Mouse (Mus musculus): Measurements from ENCODE around the gene Gm10401. TPM values are rescaled to one million over a fixed set of nuclear protein-coding genes. Genes with fewer than 3 reads are reported as not detected.

Gm10401 gene
- total RNA-seq, 2 experiments from 2014 or later: not detected

- DNase-seq (ENCODE audit: low spot score in 2 of 2): no peak
These were observed 27.6 kb downstream of the Gm10401 start for GRCm38 (mm10) chr5:115070457-115070856.

- DNase-seq (ENCODE audit: low spot score in 2 of 2): no peak
These were observed 28.5 kb downstream of the Gm10401 start for GRCm38 (mm10) chr5:115069611-115070010.

- DNase-seq (ENCODE audit: low spot score in 2 of 2): no peak
These were observed 29.2 kb downstream of the Gm10401 start for GRCm38 (mm10) chr5:115068671-115069421.

- no peak for DNase-seq (ENCODE audit: low spot score in 2 of 2)
These were observed 31.9 kb downstream of the Gm10401 start for GRCm38 (mm10) chr5:115066245-115066644.

GRCm38 (mm10) chr5:115063391-115063790 is 34.7 kb downstream of the Gm10401 start:
- no peak for DNase-seq (ENCODE audit: low spot score in 2 of 2)

- DNase-seq (ENCODE audit: low spot score in 2 of 2): no peak
These were observed 35.5 kb downstream of the Gm10401 start for GRCm38 (mm10) chr5:115062566-115062965.

GRCm38 (mm10) chr5:115060977-115061376 is 37.1 kb downstream of the Gm10401 start:
- no peak for DNase-seq (ENCODE audit: low spot score in 2 of 2)

- no peak for DNase-seq (ENCODE audit: low spot score in 2 of 2)
These were observed 37.9 kb downstream of the Gm10401 start for GRCm38 (mm10) chr5:115060067-115060695.

GRCm38 (mm10) chr5:115058584-115059297 is 39.4 kb downstream of the Gm10401 start:
- no peak for DNase-seq (ENCODE audit: low spot score in 2 of 2)

GRCm38 (mm10) chr5:115057153-115057552 is 40.9 kb downstream of the Gm10401 start:
- DNase-seq (ENCODE audit: low spot score in 2 of 2): no peak

GRCm38 (mm10) chr5:115055418-115055817 is 42.7 kb downstream of the Gm10401 start:
- no peak for DNase-seq (ENCODE audit: low spot score in 2 of 2)

- no peak for DNase-seq (ENCODE audit: low spot score in 2 of 2)
These were observed 44.2 kb downstream of the Gm10401 start for GRCm38 (mm10) chr5:115053791-115054396.

- DNase-seq (ENCODE audit: low spot score in 2 of 2): no peak
These were observed 45.5 kb downstream of the Gm10401 start for GRCm38 (mm10) chr5:115052546-115052945.

GRCm38 (mm10) chr5:115050776-115051175 is 47.3 kb downstream of the Gm10401 start:
- no peak for DNase-seq (ENCODE audit: low spot score in 2 of 2)

GRCm38 (mm10) chr5:115049692-115050091 is 48.4 kb downstream of the Gm10401 start:
- DNase-seq (ENCODE audit: low spot score in 2 of 2): no peak

Other genes with a start within 250 kb of the Gm10401 start
- not detected for gene 4930519G04Rik, start 244.6 kb downstream of the Gm10401 start, total RNA-seq (2021)
- gene Gm9936, start 239.6 kb downstream of the Gm10401 start, total RNA-seq (2021): 1 to 10 TPM; 1.2 to 1.6 TPM
- gene Oasl2, start 201.4 kb downstream of the Gm10401 start, total RNA-seq (2021): 1 to 10 TPM in 1 of 2 experiments, under 1 TPM in 1; 0.91 to 1.1 TPM
- gene Oasl1, start 175.1 kb downstream of the Gm10401 start, total RNA-seq (2021): under 1 TPM in 1 of 2 experiments, not detected in 1; 0.56 TPM
- 100 to 1,000 TPM; 181 to 193 TPM for gene 2210016L21Rik, start 156.1 kb downstream of the Gm10401 start, total RNA-seq (2021)
- not detected for gene Hnf1a, start 127.2 kb downstream of the Gm10401 start, total RNA-seq (2021)
- gene Sppl3, start 87.2 kb downstream of the Gm10401 start, total RNA-seq (2021): 100 to 1,000 TPM in 1 of 2 experiments, 10 to 100 TPM in 1; 97.4 to 104 TPM
- gene Acads, start 21.1 kb upstream of the Gm10401 start, total RNA-seq (2021): 1 to 10 TPM; 6.8 to 9.9 TPM
- gene Unc119b, start 36.7 kb upstream of the Gm10401 start, total RNA-seq (2021): 10 to 100 TPM; 26.7 to 29.8 TPM
- gene Mlec, start 59.9 kb upstream of the Gm10401 start, total RNA-seq (2021): 10 to 100 TPM; 75.1 to 78.2 TPM
- gene Cabp1, start 96.1 kb upstream of the Gm10401 start, total RNA-seq (2021): 10 to 100 TPM; 78.5 to 79.5 TPM
- 10 to 100 TPM; 51.1 to 61.8 TPM for gene Pop5, start 137.5 kb upstream of the Gm10401 start, total RNA-seq (2021)
- gene Rnf10, start 174.6 kb upstream of the Gm10401 start, total RNA-seq (2021): 100 to 1,000 TPM; 259 to 316 TPM
- 10 to 100 TPM; 39.0 to 42.8 TPM for gene Coq5, start 181.4 kb upstream of the Gm10401 start, total RNA-seq (2021)
- 100 to 1,000 TPM; 753 to 793 TPM for gene Dynll1, start 202.7 kb upstream of the Gm10401 start, total RNA-seq (2021)
- 10 to 100 TPM; 63.6 to 77.0 TPM for gene Srsf9, start 228.9 kb upstream of the Gm10401 start, total RNA-seq (2021)
- gene Gatc, start 242.9 kb upstream of the Gm10401 start, total RNA-seq (2021): 10 to 100 TPM; 29.3 to 32.5 TPM
- gene Triap1, start 242.9 kb upstream of the Gm10401 start, total RNA-seq (2021): 10 to 100 TPM; 31.0 to 35.3 TPM

All from layer of hippocampus, postnatal 10 days (tissue).